Mouse (Mus musculus) spleen, embryonic (tissue): ENCODE results near the gene Chd1l.

Source experiments
- CTCF ChIA-PET: fragments of 350-600 bp; sonication (Branson Sonifier 250); formaldehyde crosslinking; loops from one replicate; lab custom pipeline; 2022; lab: Charles Lee

Chd1l gene

DNA sequence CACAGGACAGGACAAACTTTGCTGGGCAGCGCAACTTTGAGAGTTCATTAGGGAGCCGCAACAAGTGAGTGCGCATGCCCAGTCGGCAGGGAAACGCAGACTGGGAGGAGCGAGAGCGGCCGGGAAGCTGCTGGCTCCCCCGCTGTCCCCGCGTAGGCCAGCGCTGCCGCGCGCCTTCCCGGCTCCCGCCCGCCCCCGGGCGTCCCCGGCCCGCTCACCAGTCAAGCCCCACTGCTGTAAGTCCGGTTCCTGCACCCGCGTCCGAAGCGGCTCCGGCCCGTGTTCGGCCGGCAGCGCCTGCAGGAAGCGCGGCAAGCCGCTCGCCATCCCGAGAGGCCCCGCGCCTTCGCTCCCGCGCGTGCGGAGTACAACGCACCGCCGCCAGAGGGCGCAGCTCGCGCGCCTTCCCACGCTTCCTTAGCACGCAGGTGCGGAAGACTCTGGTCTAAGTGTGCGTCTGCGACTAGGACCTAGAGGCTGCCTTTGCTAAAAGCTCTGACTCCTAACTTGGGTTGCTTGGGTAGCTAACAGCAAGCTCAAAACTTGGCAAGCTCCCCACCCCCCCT is at the start of gene Chd1l:
TSS of gene Chd1l (minus strand) at position 359 of the 566 bp plus-strand sequence.
- CTCF ChIA-PET, result interaction anchor here (1.0 kb wide), 1 partner anchor 22 kb away, joined by 3 read pairs; no protein-coding TSS in a partner anchor

DNA sequence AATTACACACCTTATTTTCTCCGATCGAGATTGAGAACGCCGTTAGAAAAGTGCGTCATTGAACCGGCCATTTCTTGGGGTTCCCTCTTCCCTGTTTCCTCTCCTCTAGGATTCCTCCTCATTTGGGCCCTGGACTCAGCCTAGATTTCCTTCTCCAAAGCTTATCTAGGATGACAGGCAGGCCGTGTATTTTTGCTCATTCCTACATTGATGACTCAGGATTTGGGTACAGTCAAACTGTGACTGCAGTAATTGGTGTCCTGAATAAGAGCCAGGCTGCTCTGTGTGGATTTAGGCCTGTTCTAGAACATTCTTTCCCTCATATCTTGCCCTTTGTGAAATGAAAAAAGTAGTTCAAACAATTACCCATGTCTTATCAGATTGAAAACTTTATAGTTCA is 49.7 kb upstream of the Chd1l start:
- CTCF ChIA-PET, result interaction anchor here (0.6 kb wide), 1 partner anchor 928 kb away, joined by 6 read pairs; no protein-coding TSS in a partner anchor

DNA sequence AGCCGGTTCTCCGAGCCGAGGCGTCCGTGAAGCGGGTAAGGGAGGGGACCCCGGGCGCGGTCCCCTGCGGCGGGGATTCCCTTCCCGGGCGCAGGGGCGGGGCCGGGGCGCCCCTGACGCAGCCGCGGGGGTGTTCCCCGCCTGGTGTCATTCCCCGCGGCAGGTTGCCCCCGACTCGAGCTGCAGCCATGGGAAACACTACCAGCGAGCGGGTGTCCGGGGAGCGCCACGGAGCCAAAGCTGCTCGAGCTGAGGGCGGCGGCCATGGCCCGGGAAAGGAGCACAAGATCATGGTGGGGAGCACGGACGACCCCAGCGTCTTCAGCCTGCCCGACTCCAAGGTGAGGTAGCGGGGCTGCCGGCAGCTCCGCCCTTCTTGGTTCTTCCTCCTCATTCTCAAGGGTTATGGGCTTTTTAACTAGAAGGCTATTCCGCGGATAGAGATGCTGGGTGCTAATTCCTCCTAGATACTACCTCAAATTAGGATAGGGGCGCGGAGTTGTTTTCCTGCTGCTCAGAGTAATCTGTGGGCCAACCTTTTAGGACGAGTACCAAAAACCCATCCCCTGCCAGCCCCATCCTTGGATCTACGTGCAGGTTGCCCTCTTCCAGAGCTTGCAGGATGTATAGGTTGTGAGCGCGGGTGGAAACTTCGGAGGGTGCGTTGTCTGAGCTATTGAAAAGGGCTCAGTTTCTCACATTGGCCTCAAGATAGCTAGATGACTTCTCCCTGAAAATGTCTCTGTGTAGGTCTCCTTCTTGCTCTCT is 48.6 kb upstream of the Chd1l start:
- CTCF ChIA-PET, result interaction anchor here (0.6 kb wide), 2 partner anchors 80 to 927 kb away, joined by 4 to 6 read pairs; no protein-coding TSS in a partner anchor

DNA sequence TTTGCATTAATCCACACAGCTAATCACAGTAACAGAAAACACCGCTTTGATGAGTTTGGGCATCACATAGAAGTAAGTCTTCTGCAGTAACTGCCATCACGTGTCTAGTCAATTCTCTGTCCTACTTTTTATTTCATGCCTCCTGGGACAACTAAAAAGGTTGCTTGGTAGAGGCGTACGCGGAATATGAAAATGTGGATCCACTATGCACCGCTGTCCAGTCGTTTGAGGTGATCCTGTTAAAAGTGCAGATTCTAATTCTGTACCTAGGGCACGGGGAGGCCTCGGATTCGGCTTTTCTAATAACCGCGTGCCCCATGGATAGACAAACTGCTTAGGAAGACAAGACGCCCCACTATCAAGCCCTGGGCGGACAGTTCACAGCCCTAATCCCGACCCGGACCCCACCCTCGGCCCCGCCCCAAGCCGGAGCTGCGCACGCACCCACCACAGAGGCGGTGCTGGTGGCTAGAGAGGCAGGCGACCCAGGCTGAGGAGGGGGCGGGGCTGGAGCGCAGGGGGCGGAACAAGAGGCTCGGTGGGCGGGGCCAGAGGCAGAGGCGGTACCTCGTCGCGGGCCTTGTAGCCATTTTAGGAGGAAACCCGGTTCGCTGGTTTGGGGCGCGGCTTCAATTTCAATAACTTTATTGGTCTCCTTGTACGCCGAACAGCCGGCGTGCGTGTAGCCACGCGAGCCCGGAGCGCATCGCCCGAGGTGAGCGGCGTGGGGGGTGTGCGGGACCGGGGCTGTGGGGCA is 47.8 kb upstream of the Chd1l start, which contains the start of gene Prkab2:
TSS of gene Prkab2 (plus strand) at position 539 of the 757 bp plus-strand sequence.
- CTCF ChIA-PET, result no interaction called here

DNA sequence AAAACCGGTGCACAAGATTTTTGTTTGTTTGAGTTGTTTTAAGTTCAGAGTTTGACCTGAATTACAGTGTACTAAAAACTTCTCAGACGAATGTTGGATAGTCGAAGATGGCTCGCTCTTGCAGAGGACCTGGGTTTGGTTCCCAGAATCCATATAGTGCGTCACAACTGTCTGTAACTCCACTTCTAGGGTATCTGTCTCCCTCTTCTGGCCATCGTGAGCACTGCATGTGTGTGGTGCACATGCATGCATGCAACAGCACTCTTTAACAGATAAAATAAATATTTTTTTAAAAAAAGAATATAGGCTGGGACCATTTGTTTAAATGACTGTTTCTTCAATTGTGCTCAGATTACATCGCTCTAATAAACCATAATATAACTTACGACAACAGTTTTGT is 44.9 kb upstream of the Chd1l start:
- CTCF ChIA-PET, result no interaction called here

DNA sequence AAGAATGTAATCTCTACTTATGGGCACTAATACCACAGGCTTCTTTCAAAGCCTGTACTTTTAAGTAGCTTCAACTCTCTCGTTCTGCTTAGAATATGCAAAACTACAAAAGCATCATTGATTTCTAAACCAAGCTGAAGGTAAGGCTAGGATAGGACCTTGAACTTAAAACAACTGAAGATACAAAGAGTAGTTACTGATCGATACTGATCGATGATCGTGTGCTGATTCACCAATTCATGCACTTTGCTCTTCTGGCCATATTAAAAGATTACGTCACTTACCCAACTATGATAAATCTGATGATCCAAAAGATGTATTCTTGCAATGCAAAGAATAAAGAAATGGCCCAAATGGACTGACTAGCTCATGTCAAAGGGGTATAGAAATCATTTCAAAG is 43.8 kb upstream of the Chd1l start:
- CTCF ChIA-PET, result no interaction called here

DNA sequence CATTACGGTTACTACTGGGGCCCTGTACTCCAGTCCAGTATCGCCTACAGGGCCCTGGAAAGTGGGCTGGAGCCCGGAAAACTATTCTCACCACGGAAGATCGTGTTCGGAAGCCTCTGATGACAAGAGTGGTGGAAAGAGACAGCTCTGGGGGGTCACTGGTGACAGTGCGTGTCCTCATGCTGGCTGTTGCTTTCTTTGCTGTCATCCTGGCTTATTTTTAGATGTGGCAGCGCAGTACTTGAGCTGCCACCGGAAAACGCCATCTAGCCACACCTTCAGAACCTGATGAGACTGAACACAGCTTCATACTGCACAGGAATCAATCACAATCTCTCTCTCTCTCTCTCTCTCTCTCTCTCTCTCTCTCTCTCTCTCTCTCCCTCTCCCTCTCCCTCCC is 41.6 kb upstream of the Chd1l start:
- CTCF ChIA-PET, result no interaction called here

DNA sequence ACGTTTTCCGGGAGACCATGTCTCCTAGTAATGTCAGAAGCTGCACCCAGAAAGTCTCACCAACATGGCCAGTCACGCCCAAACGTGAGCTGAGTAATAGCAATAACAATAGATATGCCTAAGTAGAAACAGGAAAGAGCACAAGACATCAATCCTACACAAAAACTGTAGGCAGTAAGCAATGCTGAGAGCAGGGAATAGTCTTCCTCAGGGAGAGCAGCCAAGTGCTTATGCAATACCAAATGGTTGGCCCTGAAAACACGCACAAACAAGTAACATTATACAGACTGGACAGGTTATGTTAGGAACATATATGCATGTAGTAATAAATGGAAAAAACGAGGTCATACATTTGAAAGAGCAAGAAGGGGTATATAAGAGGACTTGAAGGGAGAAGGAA is 39.5 kb upstream of the Chd1l start:
- CTCF ChIA-PET, result no interaction called here

DNA sequence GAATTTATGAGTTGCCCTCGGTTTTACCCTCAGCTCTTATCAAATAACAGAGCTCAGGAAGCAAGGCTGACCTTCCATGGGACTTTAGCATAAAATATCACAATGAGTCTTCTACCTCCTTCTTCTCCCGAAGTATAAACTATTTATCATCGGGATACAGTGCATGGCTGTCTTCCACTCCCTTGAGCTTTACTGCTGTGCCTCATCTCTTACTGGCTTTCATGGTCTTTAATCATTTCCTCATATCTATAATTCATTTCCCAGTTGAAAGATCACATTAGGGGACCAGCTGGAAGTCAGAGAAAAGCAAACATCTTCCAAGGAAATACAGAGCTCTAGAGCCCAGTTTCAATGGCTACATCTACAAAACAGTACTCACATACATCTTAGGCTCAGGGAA is 39.0 kb upstream of the Chd1l start:
- CTCF ChIA-PET, result no interaction called here

DNA sequence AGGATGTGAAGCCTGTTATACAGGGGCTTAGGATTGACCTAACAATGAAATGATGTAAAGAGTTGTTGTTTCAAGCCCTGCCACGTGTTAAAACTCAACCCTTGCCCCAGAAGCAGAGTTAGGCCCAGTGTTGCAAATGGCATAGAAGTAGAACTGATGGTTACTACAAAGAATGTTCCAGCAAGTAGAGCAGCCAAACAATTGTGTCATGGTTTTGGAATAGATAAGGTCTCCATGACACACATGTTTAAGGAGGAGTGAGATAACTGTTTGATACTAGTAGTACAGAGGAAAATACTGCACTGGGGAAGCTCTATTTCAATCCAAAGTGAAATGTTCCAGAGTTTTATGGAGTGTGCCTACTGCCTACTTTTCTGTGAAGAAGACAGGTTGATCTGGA is 38.5 kb upstream of the Chd1l start:
- CTCF ChIA-PET, result no interaction called here

DNA sequence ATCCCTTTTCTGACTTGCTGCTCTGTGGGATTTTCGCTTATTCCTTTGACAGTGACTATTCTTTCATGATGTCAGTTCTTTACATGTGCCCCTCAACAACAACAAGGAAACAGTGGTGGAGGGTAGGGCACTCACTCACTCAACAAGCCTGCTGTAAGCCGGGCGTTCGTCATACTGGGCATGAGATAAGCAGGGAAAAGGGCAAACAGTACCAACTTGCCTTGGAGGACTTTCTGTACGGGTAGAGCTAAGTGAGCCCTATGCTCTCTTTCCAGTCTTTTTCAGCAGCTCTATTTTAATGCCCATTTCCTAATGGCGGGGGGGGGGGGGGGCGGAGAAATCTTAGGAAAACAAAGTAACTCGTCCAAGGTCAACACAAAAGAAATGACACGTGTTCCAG is 32.0 kb upstream of the Chd1l start:
- CTCF ChIA-PET, result no interaction called here

DNA sequence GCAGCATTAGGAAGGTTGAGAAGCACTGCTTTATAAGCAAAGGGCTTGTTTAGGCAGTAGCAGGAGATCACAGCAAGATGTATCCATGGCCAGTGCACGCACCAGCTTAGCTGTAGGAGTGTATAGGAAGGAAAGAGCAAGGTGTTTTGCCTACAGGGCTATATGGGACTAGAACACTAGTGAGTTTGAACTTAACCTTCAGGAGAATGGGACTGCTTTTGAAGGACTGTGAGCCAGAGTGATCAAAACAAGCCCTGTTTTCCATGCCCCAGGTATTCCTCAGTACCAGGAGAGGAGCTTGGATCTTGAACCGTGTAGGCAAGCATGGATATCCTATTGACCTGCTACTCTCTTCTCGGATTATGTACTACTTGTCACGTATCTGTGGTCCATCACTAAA is 31.4 kb upstream of the Chd1l start:
- CTCF ChIA-PET, result no interaction called here

DNA sequence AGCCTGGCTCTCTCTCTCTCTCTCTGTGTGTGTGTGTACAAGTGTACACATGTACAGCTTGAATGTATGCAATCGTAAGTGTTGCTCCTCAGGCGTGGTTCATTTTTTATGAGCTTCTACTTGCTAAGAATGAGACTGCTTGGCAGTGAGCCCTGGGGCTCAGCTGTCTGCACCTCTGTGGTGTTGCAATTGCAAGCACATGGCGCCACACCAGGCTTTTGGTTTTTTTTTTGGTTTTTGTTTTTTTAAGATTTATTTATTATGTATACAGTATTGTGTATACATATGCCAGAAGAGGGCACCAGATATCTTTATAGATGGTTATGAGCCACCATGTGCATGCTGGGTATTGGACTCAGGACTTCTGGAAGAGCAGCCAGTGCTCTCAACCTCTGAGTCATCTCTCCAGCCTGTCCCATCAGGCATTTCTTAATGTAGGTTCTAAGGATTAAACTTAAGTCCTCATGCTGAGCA is 24.3 kb upstream of the Chd1l start:
- CTCF ChIA-PET, result no interaction called here

DNA sequence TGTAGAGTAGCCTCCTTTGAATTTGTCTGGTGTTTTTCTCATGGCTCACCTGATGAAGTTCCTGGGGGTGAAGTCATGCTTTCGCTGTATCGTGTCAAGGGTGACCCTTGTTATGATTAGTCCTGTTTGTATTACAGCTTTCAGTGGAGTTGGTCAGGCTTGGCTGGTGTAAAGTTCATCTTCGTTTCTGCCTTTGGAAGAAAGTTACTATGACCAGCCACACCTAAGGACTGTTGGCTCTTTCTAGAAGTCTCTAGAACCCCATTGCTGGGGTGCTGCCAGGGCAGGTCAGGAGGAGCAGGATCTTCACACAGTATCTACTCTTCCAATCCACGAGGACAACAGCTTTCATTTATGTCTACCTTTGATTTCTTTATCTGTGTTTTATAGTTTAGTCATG is 23.5 kb upstream of the Chd1l start:
- CTCF ChIA-PET, result no interaction called here

DNA sequence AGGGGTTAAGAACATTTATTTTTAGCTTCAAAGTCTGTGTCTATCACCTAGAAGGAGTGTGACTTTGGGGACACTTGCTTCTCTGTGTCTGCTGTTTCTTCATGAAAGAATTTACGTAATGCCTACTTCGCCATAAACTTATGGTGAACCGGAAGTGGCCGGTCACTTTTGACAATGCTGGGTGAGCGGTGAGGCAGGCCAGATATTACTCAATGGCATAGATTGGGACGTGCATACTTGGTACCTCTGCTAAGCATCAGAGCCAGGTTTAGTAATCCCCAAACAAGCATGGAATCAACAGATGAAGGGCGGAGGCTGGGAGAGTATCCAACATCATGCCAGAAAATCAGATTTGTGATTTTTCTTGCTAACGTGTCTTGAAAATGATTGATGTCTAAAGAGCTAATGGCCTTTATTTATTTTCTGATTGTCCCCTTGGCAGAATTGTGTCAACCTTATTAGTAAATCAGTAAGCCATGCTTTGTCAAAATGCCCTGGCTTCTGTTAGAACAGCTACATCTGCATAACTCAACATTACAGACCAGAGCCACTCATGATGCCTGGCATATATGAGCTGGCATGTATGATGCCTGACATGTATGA is 21.4 kb upstream of the Chd1l start:
- CTCF ChIA-PET, result interaction anchor here (1.4 kb wide), 1 partner anchor 21 kb away, joined by 3 read pairs; no protein-coding TSS in a partner anchor

DNA sequence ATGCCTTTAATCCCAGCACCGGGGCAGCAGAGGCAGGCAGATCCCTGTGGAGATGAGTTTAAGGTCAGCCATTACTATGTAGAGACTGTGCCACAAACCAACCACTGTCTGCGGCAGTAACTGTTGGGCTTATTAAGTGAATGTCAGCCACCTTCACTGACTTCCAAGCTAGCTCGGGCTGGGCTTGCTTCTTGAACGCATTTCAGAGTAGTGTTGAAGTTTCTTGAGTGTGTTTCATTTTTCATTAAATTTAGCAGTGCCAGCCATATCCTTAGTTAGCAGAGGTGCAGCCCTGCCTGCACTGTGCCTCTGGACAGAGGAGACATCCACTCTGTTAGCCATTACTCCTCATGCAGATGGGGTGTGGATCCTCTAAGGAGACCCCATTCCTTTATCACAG is 20.7 kb upstream of the Chd1l start:
- CTCF ChIA-PET, result interaction anchor here (1.4 kb wide), 1 partner anchor 20 kb away, joined by 3 read pairs; no protein-coding TSS in a partner anchor

DNA sequence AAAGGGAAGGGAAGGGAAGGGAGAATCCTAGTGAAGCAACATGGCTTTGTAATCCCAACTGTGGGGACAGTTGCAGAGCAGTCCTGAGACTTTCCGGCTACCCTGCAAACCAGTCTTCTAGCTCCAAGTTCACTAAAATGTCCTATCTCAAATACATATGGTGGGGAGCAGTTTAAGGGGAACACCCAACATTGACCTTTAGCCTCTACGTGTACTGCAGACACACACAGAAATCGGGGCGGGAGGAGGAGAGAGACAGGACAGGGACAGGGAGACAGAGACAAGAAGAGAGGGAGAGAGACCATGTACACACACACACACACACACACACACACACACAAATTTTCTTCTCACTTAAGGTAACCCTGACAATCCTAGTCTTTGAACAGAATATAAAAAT is 19.9 kb upstream of the Chd1l start:
- CTCF ChIA-PET, result no interaction called here

DNA sequence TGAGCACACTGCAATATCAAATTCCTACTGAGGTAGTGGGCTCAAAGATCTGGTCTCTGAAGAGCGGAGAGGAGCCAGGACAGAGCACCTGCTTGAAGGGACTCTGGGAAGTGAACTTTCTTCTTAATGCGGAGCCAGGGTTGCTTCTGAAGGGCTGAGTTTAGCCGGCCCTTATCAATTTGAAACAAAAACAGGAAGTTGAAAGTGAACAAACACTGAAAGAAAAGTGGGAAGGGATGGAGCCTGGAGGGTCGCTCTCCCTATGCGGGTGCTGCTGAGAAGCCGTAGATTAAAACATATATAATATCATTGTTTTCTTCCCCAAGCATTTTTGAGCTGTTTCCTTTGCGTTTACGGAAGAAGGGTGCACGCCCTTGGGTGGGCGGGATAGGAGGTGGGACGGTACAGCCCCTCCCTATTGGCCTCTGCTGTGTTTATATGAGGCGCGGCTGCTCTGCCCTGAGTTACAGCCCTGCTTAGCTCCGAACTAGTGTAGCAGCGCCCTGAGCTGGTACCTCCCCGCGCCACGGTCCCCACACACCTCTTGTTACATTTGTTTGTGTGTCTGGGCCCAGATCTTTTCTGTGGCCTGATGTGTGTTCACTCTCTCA is 18.5 kb upstream of the Chd1l start, which contains the start of gene Fmo5:
TSS of gene Fmo5 (plus strand) at position 414 of the 611 bp plus-strand sequence.
- CTCF ChIA-PET, result interaction anchor here (0.8 kb wide), 1 partner anchor 193 kb away, joined by 8 read pairs; no protein-coding TSS in a partner anchor

DNA sequence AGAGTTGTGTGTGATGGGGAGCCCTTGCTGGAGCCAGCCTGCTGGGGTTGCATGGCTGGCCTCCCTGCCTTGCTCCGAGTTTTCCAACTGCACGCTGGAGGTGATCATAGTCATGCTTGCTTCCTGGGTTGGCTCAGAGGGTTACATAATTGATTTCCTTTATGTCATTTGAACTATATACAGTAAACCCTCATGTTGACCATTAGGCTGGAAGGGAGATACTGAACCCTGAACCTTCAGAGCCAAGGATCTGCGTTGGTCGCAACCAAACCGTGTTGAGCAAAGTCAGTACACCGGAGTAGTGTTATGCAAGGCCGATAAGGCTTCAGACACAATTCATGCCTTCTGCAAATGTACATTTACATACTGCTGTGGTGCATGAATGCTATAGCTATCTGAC is 17.9 kb upstream of the Chd1l start:
- CTCF ChIA-PET, result interaction anchor here (0.8 kb wide), 1 partner anchor 194 kb away, joined by 8 read pairs; no protein-coding TSS in a partner anchor

DNA sequence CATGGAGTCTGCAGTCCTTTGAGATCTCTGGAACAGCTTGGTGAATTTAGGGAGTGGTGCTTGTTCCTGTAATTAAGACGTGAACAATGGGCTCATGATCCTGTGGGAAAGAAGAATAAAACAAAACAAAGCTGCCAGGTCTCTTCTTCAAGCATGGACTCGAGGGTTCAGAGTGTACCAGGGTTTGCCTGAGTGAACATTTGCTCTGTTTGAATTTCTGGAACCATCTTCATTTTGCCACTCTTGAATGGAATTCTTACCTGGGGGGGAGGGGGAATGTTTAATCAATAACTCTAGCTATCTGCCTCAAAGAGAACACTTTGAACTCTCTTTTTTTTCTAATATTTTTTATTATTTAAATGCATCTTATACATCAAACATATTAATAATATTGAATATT is 14.6 kb upstream of the Chd1l start:
- CTCF ChIA-PET, result no interaction called here

DNA sequence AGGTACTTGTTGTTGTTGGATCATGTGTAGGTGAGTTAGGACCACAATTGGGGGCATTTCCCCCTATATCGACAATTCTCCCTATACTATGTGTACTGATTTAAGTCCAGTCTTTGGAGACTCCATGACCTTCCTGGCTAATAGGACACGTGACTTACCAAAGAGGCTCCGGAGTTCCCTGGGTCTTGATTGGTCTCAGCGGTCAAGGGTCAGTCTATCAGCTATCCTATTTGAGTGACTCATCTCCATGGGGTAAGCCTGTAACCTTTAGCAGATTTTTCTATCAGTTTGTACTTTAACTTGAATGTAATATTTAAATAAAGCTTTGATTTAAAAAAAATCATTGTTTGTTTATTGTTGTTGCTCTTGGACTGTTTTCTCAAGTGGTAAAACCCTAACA is 10.7 kb upstream of the Chd1l start:
- CTCF ChIA-PET, result no interaction called here
